Mouse (Mus musculus): ENCODE measurements around the gene Ugt1a9.

Gene Ugt1a9

GRCm38 (mm10) chr1:88186325-88186935, 115.8 kb downstream of the Ugt1a9 start:
- DNase-seq (ENCODE audit: low read depth), result no peak

GRCm38 (mm10) chr1:88192136-88192535, 121.5 kb downstream of the Ugt1a9 start:
- no peak for DNase-seq (ENCODE audit: low read depth)

GRCm38 (mm10) chr1:88195687-88196086, 125.1 kb downstream of the Ugt1a9 start:
- no peak for DNase-seq (ENCODE audit: low read depth)

- no peak for DNase-seq (ENCODE audit: low read depth)
Observed at GRCm38 (mm10) chr1:88197443-88197842, 126.8 kb downstream of the Ugt1a9 start.

- no peak for DNase-seq (ENCODE audit: low read depth)
Observed at GRCm38 (mm10) chr1:88199996-88200395, 129.4 kb downstream of the Ugt1a9 start.

GRCm38 (mm10) chr1:88200456-88200855, 129.9 kb downstream of the Ugt1a9 start, which contains the start of gene Ugt1a2:
Gene Ugt1a2 (plus strand): TSS chr1:88200601.
- DNase-seq (ENCODE audit: low read depth), result no peak

- no peak for DNase-seq (ENCODE audit: low read depth)
Observed at GRCm38 (mm10) chr1:88205294-88205922, 134.8 kb downstream of the Ugt1a9 start, which contains the start of gene Dnajb3. Gene Dnajb3 (minus strand): TSS chr1:88205782.

GRCm38 (mm10) chr1:88206843-88207479, 136.4 kb downstream of the Ugt1a9 start:
- DNase-seq (ENCODE audit: low read depth), result no peak

- DNase-seq (ENCODE audit: low read depth), result peak; percentile 5
Observed at GRCm38 (mm10) chr1:88211812-88212211, 141.2 kb downstream of the Ugt1a9 start, which contains the start of gene Ugt1a1. Gene Ugt1a1 (plus strand): TSS chr1:88211959.

- peak; percentile 4 for DNase-seq (ENCODE audit: low read depth)
Observed at GRCm38 (mm10) chr1:88212341-88213045, 141.9 kb downstream of the Ugt1a9 start.

- peak; percentile 9 for DNase-seq (ENCODE audit: low read depth)
Observed at GRCm38 (mm10) chr1:88213061-88213460, 142.5 kb downstream of the Ugt1a9 start.

- peak; percentile 11 for DNase-seq (ENCODE audit: low read depth)
Observed at GRCm38 (mm10) chr1:88213766-88214461, 143.3 kb downstream of the Ugt1a9 start.

- peak; percentile 8 for DNase-seq (ENCODE audit: low read depth)
Observed at GRCm38 (mm10) chr1:88214462-88214952, 143.9 kb downstream of the Ugt1a9 start.

GRCm38 (mm10) chr1:88215466-88216380, 145.1 kb downstream of the Ugt1a9 start:
- peak; percentile 5 for DNase-seq (ENCODE audit: low read depth)

GRCm38 (mm10) chr1:88216551-88216950, 146.0 kb downstream of the Ugt1a9 start:
- peak; percentile 10 for DNase-seq (ENCODE audit: low read depth)

GRCm38 (mm10) chr1:88217144-88217543, 146.5 kb downstream of the Ugt1a9 start:
- peak; percentile 11 for DNase-seq (ENCODE audit: low read depth)

- DNase-seq (ENCODE audit: low read depth), result peak; percentile 8
Observed at GRCm38 (mm10) chr1:88217576-88217975, 147.0 kb downstream of the Ugt1a9 start.

- peak; percentile 8 for DNase-seq (ENCODE audit: low read depth)
Observed at GRCm38 (mm10) chr1:88218051-88218450, 147.5 kb downstream of the Ugt1a9 start.

- DNase-seq (ENCODE audit: low read depth), result peak; percentile 3
Observed at GRCm38 (mm10) chr1:88218591-88218990, 148.0 kb downstream of the Ugt1a9 start.

- peak; percentile 10 for DNase-seq (ENCODE audit: low read depth)
Observed at GRCm38 (mm10) chr1:88219054-88219453, 148.5 kb downstream of the Ugt1a9 start.
